Mouse (Mus musculus): Measurements from ENCODE around the gene Dpp6. TPM values are rescaled to one million over a fixed set of nuclear protein-coding genes. Genes with fewer than 3 reads are reported as not detected.

The Dpp6 gene
- total and polyA plus RNA-seq, 3 experiments = not detected

GRCm38 (mm10) chr5:27526906-27527305, 709.9 kb downstream of the Dpp6 start:
- H3K4me3 ChIP-seq (ENCODE audit: control insufficient read depth in 1 of 2, insufficient read depth in 1 of 2, low read depth in 2 of 2, low read length in 2 of 2) = no peak overlapping the region
- no peak overlapping the region for H3K27ac ChIP-seq (ENCODE audit: control insufficient read depth, low read depth, low read length)
- no peaks in the 10 kb centered on the region for H3K79me2 ChIP-seq (ENCODE audit: control insufficient read depth, insufficient read depth, low read length, poor library complexity)
- H3K27me3 ChIP-seq (ENCODE audit: control insufficient read depth in 1 of 2, insufficient read depth in 2 of 2, low read length in 2 of 2) = no peaks in the 10 kb centered on the region
- H3K9ac ChIP-seq (ENCODE audit: control insufficient read depth, low read depth, low read length, poor library complexity, severe bottlenecking) = no peak overlapping the region
- no peaks in the 10 kb centered on the region for H3K9me3 ChIP-seq (replicated peaks; ENCODE audit: insufficient read depth, low read length)
- DNase-seq (ENCODE audit: low read depth, low spot score) = no peak
- H3K36me3 ChIP-seq (ENCODE audit: control insufficient read depth in 1 of 2, insufficient read depth in 2 of 2, low read length in 2 of 2) = no peaks in the 10 kb centered on the region
- TF ChIP-seq NELFE (IDR thresholded peaks at IDR 0.05; ENCODE audit: low read depth, low read length) = no peak
- no peak for TF ChIP-seq TAL1 (IDR thresholded peaks at IDR 0.05; ENCODE audit: low read length)
- TF ChIP-seq GATA1 (IDR thresholded peaks at IDR 0.05; ENCODE audit: low read depth, low read length) = no peak
- TF ChIP-seq HCFC1 (IDR thresholded peaks at IDR 0.05; ENCODE audit: low read depth, low read length) = no peak
- no peak for TF ChIP-seq POLR2A (IDR thresholded peaks at IDR 0.05; ENCODE audit: control insufficient read depth in 1 of 2, insufficient read depth in 1 of 2, low read depth in 1 of 2, low read length in 2 of 2, poor library complexity in 1 of 2)
- no peak for TF ChIP-seq POLR2AphosphoS5 (IDR thresholded peaks at IDR 0.05; ENCODE audit: borderline replicate concordance, low read depth, low read length)
- TF ChIP-seq TCF12 (IDR thresholded peaks at IDR 0.05; ENCODE audit: low read depth, low read length) = no peak
- no peak for TF ChIP-seq CTCF (IDR thresholded peaks at IDR 0.05 in 2 of 3, conservative IDR thresholded peaks at IDR 0.05 in 1 of 3; ENCODE audit: control insufficient read depth in 1 of 3, insufficient read depth in 1 of 3, low read depth in 2 of 3, low read length in 3 of 3, poor library complexity in 1 of 3, severe bottlenecking in 1 of 3)
- TF ChIP-seq MYC (IDR thresholded peaks at IDR 0.05; ENCODE audit: low read depth, low read length) = no peak
- TF ChIP-seq MEF2A (IDR thresholded peaks at IDR 0.05; ENCODE audit: extremely low read depth, insufficient replicate concordance, low read depth, low read length, poor library complexity, severe bottlenecking) = no peak
- TF ChIP-seq POLR2AphosphoS2 (IDR thresholded peaks at IDR 0.05; ENCODE audit: low read length) = no peak
- TF ChIP-seq MYB (IDR thresholded peaks at IDR 0.05; ENCODE audit: low read depth, low read length) = no peak
- TF ChIP-seq CHD2 (IDR thresholded peaks at IDR 0.05; ENCODE audit: low read length) = no peak
- TF ChIP-seq CHD1 (IDR thresholded peaks at IDR 0.05; ENCODE audit: low read depth, low read length) = no peak
- TF ChIP-seq JUND (IDR thresholded peaks at IDR 0.05; ENCODE audit: low read depth, low read length) = no peak
- TF ChIP-seq UBTF (IDR thresholded peaks at IDR 0.05; ENCODE audit: borderline replicate concordance, insufficient read depth, low read depth, low read length) = no peak
- TF ChIP-seq GABPA (IDR thresholded peaks at IDR 0.05; ENCODE audit: low read depth, low read length) = no peak
- no peak for TF ChIP-seq RCOR1 (IDR thresholded peaks at IDR 0.05; ENCODE audit: low read depth, low read length)
- no peak for TF ChIP-seq RAD21 (IDR thresholded peaks at IDR 0.05; ENCODE audit: low read depth, low read length)
- no peak for TF ChIP-seq USF2 (IDR thresholded peaks at IDR 0.05; ENCODE audit: borderline replicate concordance in 1 of 2, insufficient read depth in 1 of 2, low read depth in 1 of 2, low read length in 2 of 2)
- no peaks in the 10 kb centered on the region for H3K4me1 ChIP-seq (ENCODE audit: control insufficient read depth in 1 of 2, insufficient read depth in 2 of 2, low read length in 2 of 2)

GRCm38 (mm10) chr5:27544816-27545270, 727.8 kb downstream of the Dpp6 start:
- DNase-seq (ENCODE audit: low read depth, low spot score) = peak; percentile 24
- TF ChIP-seq CTCF (IDR thresholded peaks at IDR 0.05 in 2 of 3, conservative IDR thresholded peaks at IDR 0.05 in 1 of 3; ENCODE audit: control insufficient read depth in 1 of 3, insufficient read depth in 1 of 3, low read depth in 2 of 3, low read length in 3 of 3, poor library complexity in 1 of 3, severe bottlenecking in 1 of 3) = no peak; a peak in 1 of 6 replicates
- TF ChIP-seq GABPA (IDR thresholded peaks at IDR 0.05; ENCODE audit: low read depth, low read length) = no peak
- TF ChIP-seq TBP (IDR thresholded peaks at IDR 0.05; ENCODE audit: low read depth, low read length) = no peak
- no peak for TF ChIP-seq POLR2A (IDR thresholded peaks at IDR 0.05; ENCODE audit: control insufficient read depth in 1 of 2, insufficient read depth in 1 of 2, low read depth in 1 of 2, low read length in 2 of 2, poor library complexity in 1 of 2)
- TF ChIP-seq ZNF384 (IDR thresholded peaks at IDR 0.05; ENCODE audit: low read depth, low read length) = no peak
- no peak for TF ChIP-seq MXI1 (IDR thresholded peaks at IDR 0.05; ENCODE audit: low read depth, low read length)
- TF ChIP-seq TCF12 (IDR thresholded peaks at IDR 0.05; ENCODE audit: low read depth, low read length) = no peak
- no peak for TF ChIP-seq MEF2A (IDR thresholded peaks at IDR 0.05; ENCODE audit: extremely low read depth, insufficient replicate concordance, low read depth, low read length, poor library complexity, severe bottlenecking)
- TF ChIP-seq CHD1 (IDR thresholded peaks at IDR 0.05; ENCODE audit: low read depth, low read length) = no peak
- no peak for TF ChIP-seq RCOR1 (IDR thresholded peaks at IDR 0.05; ENCODE audit: low read depth, low read length)
- TF ChIP-seq NRF1 (IDR thresholded peaks at IDR 0.05; ENCODE audit: insufficient read depth, low read depth, low read length, poor library complexity, severe bottlenecking) = no peak
- TF ChIP-seq E2F4 (IDR thresholded peaks at IDR 0.05; ENCODE audit: borderline replicate concordance, low read depth, low read length) = no peak
- no peak for TF ChIP-seq MYC (IDR thresholded peaks at IDR 0.05; ENCODE audit: low read depth, low read length)
- no peak for TF ChIP-seq MAZ (IDR thresholded peaks at IDR 0.05; ENCODE audit: low read depth, low read length)
- TF ChIP-seq ZKSCAN1 (IDR thresholded peaks at IDR 0.05; ENCODE audit: low read depth, low read length) = no peak
- TF ChIP-seq NELFE (IDR thresholded peaks at IDR 0.05; ENCODE audit: low read depth, low read length) = no peak
- TF ChIP-seq EP300 (IDR thresholded peaks at IDR 0.05; ENCODE audit: low read depth in 1 of 2, low read length in 2 of 2) = no peak
- TF ChIP-seq GATA1 (IDR thresholded peaks at IDR 0.05; ENCODE audit: low read depth, low read length) = no peak

More at GRCm38 (mm10) chr5:27544816-27545270, 727.8 kb downstream of the Dpp6 start:
- H3K27ac ChIP-seq (ENCODE audit: control insufficient read depth, low read depth, low read length) = no peak overlapping the region
- H3K27me3 ChIP-seq (ENCODE audit: control insufficient read depth in 1 of 2, insufficient read depth in 2 of 2, low read length in 2 of 2) = no peaks in the 10 kb centered on the region
- no peaks in the 10 kb centered on the region for H3K79me2 ChIP-seq (ENCODE audit: control insufficient read depth, insufficient read depth, low read length, poor library complexity)
- H3K9me3 ChIP-seq (replicated peaks; ENCODE audit: insufficient read depth, low read length) = no peaks in the 10 kb centered on the region
- H3K4me3 ChIP-seq (ENCODE audit: control insufficient read depth in 1 of 2, insufficient read depth in 1 of 2, low read depth in 2 of 2, low read length in 2 of 2) = no peak overlapping the region
- H3K36me3 ChIP-seq (ENCODE audit: control insufficient read depth in 1 of 2, insufficient read depth in 2 of 2, low read length in 2 of 2) = no peaks in the 10 kb centered on the region
- H3K9ac ChIP-seq (ENCODE audit: control insufficient read depth, low read depth, low read length, poor library complexity, severe bottlenecking) = no peak overlapping the region
- H3K4me1 ChIP-seq (ENCODE audit: control insufficient read depth in 1 of 2, insufficient read depth in 2 of 2, low read length in 2 of 2) = no peaks in the 10 kb centered on the region

Measured in MEL (cell line).